Mouse (Mus musculus): ENCODE data around the gene Mrpl30.

Mrpl30 gene

DNA sequence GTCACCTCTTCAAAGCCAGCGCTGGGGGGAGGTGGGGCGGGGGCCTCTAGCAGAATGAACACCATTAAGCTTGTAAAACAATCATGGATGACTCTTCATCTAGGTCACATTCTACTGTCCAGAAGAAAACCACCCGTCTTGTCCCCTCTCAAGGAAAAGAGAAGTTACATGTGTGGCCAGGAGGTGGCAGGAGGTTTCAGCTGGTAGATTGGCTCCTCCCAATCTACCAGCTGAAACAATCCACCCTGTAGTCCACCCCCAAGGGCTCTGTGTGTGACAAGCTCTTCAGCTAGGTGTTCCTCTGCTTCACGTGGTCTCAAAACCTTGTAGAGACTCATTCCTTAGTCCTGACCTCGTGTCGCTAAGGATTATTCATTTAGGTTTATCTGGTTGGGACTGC is 12.9 kb downstream of the Mrpl30 start:
- DNase-seq: peak in 1 of 2 experiments; percentile 34

DNA sequence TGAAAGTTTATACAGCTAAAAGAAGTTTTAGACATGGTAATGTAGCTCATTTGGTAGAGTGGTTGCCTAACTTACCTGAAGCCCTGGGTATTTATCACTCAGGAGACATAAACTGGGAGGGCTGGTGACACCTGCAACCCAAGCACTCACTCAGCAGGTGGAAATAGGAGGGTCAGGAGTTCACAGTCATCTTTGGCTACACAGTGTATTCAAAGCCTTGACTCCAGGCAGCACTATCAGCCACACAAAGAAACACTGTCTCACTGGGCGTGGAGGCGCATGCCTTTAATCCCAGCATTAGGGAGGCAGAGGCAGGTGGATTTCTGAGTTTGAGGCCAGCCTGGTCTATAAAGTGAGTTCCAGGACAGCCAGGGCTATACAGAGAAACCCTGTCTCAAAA is 22.5 kb downstream of the Mrpl30 start:
- DNase-seq: no peak

GRCm38 (mm10) chr1:37916393-37916792 is 26.1 kb downstream of the Mrpl30 start, which contains the start of gene Lyg2:
Lyg2 (minus strand) TSS chr1:37916493.
- no peak for DNase-seq

DNA sequence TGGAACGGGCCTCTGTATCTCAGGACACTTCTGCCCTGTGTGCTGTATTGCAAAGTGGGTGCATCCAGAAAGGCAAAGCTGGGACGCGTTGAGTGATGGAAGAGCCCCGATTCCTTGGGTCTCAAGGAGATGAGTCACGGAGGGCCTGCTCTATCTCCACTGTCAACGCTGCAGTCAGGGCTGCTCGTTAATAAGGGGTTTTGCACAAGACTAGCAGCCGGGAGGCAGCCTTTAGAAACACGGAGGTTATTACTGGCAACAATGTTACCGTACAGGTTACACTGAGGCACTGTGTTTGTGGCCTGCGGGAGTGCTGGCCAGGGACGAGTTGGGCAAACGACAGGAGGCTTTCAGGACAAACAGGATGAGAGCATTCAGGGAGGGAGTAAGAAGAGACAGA is 27.4 kb downstream of the Mrpl30 start:
- no peak for DNase-seq

DNA sequence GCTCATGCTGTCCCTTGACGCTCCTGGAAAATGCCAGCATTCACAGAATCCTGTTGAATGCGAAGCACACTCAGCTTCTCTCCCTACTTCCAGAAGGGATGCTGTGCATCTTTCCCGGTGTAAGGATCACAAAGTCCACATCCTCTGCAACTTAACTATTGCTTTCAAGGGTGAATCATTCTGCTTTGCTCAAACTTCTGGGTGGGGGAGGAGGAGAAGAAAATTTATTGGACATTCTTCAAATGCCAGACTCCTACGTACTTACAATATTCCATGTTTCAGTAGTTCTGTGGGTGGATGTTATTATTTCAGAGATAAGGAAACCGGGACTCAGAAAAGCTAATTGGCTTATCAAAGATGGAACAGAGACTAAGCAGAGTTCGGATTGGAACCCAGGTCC is 27.8 kb downstream of the Mrpl30 start:
- DNase-seq: no peak

DNA sequence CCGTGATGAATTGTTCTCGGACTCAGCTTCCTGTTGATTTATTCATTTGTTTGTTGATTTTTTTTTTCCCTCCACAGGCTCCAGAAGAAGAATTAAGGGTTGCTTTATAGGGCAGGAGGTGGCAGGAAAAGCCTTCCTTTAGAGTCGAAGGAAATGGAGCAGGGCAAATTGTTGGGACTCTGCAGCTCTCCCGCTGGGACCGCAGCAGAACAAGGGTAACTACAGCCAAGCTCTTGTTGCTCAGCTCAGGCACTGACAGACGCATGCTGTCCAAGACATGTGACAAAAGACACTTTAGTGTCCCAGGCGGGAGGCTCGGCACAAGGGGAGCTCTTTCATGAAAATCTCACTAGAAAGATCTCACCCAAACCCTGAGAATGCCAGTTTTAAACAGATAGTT is 32.3 kb downstream of the Mrpl30 start:
- peak; percentile 46 to 59 for DNase-seq

GRCm38 (mm10) chr1:37925971-37926370 is 35.7 kb downstream of the Mrpl30 start:
- no peak for DNase-seq

DNA sequence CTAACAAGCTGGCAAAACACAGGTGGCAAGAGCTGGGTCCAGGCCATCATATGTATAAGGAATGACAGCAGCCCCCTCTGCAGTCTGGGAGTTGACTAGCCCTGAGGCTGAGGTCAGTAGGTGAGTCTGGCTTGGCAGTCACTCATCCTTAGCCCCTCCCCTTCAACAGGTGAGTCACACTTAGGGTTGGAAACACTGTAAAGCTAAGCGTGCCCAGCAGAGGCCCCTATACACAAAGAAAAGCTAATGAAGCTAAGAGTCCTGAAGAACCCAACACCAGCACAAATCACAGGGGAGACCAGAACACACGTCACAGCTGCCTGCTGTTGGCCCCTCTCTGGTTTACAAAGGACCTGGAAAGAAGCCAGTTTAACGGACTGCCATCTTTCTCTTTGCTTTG is 41.5 kb downstream of the Mrpl30 start:
- no peak for DNase-seq
